Mouse (Mus musculus) lung, embryonic 16.5 days (tissue): ENCODE data around the gene Vsx2. TPM values are rescaled to one million over a fixed set of nuclear protein-coding genes. Genes with fewer than 3 reads are reported as not detected.

Source experiments
- ATAC-seq: fragments of 200-750 bp; cut with Nextera tagmentation; 2 replicates; pipeline ENCODE4 v1.8.0; 2017; ENCODE audit warnings: low read depth, mild to moderate bottlenecking, moderate library complexity
- H3K27ac ChIP-seq: fragments of 300-500 bp; sonication (generic); 2 replicates; pipeline ENCODE4 v1.5.1; 2014; ENCODE audit warnings: mild to moderate bottlenecking, control low read depth, low read length
- H3K27me3 ChIP-seq: fragments of 300-500 bp; sonication (generic); 2 replicates; pipeline ENCODE4 v1.6.1; 2014; ENCODE audit warnings: low read depth, low read length, mixed read lengths; ENCODE audit not compliant: control insufficient read depth, insufficient read depth
- H3K36me3 ChIP-seq: fragments of 300-500 bp; sonication (generic); 2 replicates; pipeline ENCODE4 v1.6.1; 2014; ENCODE audit warnings: low read length; ENCODE audit not compliant: control insufficient read depth, insufficient read depth
- H3K4me1 ChIP-seq: fragments of 300-500 bp; sonication (generic); replicated peaks from 2 replicates; pipeline ENCODE4 v1.6.1; 2014; ENCODE audit warnings: low read length, mixed read lengths; ENCODE audit not compliant: control insufficient read depth, insufficient read depth
- H3K4me2 ChIP-seq: fragments of 300-500 bp; sonication (generic); 2 replicates; pipeline ENCODE4 v1.6.1; 2014; ENCODE audit warnings: low read depth, low read length, control low read depth
- H3K4me3 ChIP-seq: fragments of 300-500 bp; sonication (generic); 2 replicates; pipeline ENCODE4 v1.5.1; 2014; ENCODE audit warnings: mild to moderate bottlenecking, low read length, control low read depth
- H3K9ac ChIP-seq: fragments of 300-500 bp; sonication (generic); 2 replicates; pipeline ENCODE4 v1.6.1; 2014; ENCODE audit warnings: low read length, control low read depth
- H3K9me3 ChIP-seq: fragments of 300-500 bp; sonication (generic); 2 replicates; pipeline ENCODE4 v1.6.1; 2016; ENCODE audit warnings: low read length; ENCODE audit not compliant: control insufficient read depth
- WGBS: fragments of 180-500 bp; shearing (Covaris S2); extraction: QIAGEN DNeasy Blood & Tissue Kit; methylation state at CpG from one replicate; pipeline ENCODE4 v1.1.7; 2014; 5-methylcytosine and 5-hydroxymethylcytosine counted together
- polyA plus RNA-seq: library from polyadenylated mRNA; unstranded; fragments of >200 nt; fragmentation: Nextera tagmentation; extraction: Ambion mirVana; gene quantifications from 2 replicates; pipeline ENCODE4 v1.2.1, GENCODE M21; 2015

Vsx2 gene
- polyA plus RNA-seq, 1 experiment from 2014 or later: not detected

DNA sequence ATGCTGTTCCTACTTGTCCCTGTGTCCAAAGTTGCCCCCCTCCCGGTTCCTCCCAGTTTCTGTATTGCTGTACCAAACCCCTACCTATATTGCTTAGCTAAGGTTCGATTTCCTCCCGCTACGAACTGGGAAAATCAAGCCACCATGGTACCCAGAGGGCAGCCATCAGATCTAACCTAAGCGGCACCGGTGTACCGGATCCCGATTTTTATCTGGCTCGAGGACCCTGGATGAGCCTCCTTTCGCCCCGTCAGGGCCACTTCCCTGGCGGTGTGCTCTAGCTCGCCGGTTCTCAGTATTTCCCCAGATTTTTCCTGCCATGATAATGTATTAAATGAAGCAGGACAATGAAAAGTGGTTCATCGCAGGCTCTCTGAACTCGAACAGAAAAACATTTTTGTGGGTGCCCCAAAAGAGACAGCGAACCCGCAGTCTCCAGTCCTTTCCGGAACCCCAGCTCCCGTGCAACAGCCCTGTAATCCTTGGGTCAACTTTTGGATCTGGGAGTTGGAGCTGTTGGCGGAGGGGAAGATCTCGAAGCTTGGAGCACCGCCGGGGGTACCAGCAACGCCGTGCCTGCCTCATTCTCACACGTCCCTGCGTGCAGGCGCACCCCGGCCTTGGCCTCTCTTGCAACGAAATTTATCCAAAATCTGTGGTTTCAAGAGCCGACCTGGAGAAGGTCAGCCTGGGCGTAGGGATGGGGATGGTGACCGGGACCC, 1.3 kb downstream of the Vsx2 start:
- Histone ChIP-seq H3K36me3 (no peaks in the 10 kb centered on the region), H3K27me3 (peaks cover 65% of the 10 kb centered on the region), H3K9ac (no peak overlapping the region), H3K4me1 (0 out of 2 replicates have a peak, but pooled peaks cover 5% of the 10 kb centered on the region), H3K4me2 (no peak overlapping the region), H3K9me3 (no peaks in the 10 kb centered on the region), H3K27ac (no peak overlapping the region), H3K4me3 (no peak overlapping the region)
- 2% methylated on average over 34 of the region's 34 CpGs for WGBS
- no peak for ATAC-seq

DNA sequence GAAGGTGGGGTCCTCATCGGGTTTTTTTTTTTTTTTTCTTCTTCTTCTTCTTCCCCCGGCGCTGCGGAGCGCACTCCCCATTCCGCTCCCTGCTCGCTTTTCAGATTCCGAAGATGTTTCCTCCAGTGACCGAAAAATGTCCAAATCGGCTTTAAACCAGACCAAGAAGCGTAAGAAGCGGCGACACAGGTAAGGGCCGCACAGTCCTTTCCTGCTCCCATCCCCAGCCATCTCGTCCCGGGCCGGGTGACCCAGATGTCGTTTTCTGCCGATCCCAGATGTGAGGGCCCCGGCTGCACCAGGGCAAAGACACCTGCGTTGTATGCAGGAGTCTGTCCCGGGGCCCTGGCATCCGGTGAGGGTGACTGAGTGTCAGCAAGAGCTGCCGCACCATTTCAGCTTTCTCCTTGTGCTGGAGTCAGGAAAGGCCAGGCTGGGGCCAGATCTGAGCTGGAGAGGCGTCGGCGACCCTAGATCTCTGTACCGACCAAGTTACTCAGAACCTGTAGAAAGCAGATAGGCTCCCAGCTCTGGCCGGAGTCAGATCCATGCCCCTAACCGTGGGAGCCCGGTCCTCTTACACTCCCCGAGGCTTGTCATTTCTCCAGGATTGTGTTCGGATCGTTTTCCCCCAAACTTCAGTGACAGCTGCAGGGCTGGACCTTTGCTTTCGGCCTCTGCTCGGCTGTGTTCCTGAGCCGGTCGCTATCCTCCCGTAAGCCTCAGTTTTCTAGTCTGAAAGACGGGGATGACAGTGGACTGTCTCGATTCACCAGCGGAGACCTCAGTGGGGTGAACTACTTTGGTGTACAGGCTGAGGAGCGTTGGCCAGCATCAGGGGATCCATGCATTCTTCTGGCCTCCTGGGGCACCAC, 2.1 kb downstream of the Vsx2 start:
- Histone ChIP-seq H3K9me3 (no peaks in the 10 kb centered on the region), H3K4me2 (no peak overlapping the region), H3K27me3 (peaks cover 65% of the 10 kb centered on the region), H3K9ac (no peak overlapping the region), H3K27ac (no peak overlapping the region), H3K36me3 (no peaks in the 10 kb centered on the region), H3K4me3 (no peak overlapping the region; the same call in 1 of the 2 replicates), H3K4me1 (0 out of 2 replicates have a peak, but pooled peaks cover 5% of the 10 kb centered on the region)
- no peak for ATAC-seq
- WGBS: 2% methylated on average over 43 of the region's 43 CpGs

DNA sequence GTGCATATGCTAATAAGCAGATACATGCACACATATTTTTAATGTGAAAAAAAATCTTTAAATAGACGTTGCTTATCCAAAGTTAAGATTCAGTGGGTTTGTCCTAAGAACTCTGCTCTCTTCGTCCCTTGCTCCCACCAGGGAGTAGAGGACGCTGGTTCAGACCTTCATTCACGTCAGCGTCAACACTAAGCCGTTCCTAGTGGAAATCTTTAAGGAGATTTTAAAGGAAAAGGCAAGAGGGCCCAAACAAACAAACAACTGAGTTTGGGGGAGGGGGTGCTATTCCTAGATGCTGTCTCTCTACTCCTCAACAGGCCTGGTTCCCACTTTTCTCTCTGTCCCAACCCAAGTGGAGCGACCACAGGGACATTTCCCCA, 2.8 kb downstream of the Vsx2 start:
- no peak overlapping the region for H3K4me2 ChIP-seq
- 5% methylated on average over 7 of the region's 7 CpGs for WGBS
- no peak overlapping the region for H3K4me3 ChIP-seq
- H3K4me1 ChIP-seq: 0 out of 2 replicates have a peak, but pooled peaks cover 5% of the 10 kb centered on the region
- no peak for ATAC-seq
- no peak overlapping the region for H3K9ac ChIP-seq
- H3K27me3 ChIP-seq: peaks cover 61% of the 10 kb centered on the region
- no peak overlapping the region for H3K27ac ChIP-seq
- no peaks in the 10 kb centered on the region for H3K36me3 ChIP-seq
- H3K9me3 ChIP-seq: no peaks in the 10 kb centered on the region

DNA sequence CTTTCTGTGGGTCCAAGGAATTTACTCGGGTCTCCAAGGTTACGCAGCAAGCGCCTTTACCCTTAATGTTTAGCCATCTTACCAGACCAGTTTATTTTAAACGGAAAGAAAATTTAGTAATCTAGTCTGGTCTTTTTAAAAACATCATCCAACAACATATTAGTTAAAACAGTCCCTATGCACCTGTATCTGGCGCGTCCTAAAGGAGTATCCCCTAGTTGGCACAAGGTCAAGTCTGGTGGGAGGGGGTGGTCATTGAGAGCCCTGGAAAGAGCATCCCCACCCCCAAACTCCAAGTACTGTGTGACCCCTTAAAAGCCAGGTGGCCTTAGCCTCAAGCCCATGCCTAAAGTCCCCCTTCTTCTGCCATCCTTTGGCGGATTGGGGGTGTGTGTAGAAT, 3.5 kb downstream of the Vsx2 start:
- Histone ChIP-seq H3K4me1 (0 out of 2 replicates have a peak, but pooled peaks cover 5% of the 10 kb centered on the region), H3K27me3 (peaks cover 56% of the 10 kb centered on the region), H3K9me3 (no peaks in the 10 kb centered on the region), H3K9ac (no peak overlapping the region), H3K4me3 (no peak overlapping the region), H3K36me3 (no peaks in the 10 kb centered on the region), H3K4me2 (no peak overlapping the region), H3K27ac (no peak overlapping the region)
- ATAC-seq: no peak
- 16% methylated on average over 7 of the region's 7 CpGs for WGBS

DNA sequence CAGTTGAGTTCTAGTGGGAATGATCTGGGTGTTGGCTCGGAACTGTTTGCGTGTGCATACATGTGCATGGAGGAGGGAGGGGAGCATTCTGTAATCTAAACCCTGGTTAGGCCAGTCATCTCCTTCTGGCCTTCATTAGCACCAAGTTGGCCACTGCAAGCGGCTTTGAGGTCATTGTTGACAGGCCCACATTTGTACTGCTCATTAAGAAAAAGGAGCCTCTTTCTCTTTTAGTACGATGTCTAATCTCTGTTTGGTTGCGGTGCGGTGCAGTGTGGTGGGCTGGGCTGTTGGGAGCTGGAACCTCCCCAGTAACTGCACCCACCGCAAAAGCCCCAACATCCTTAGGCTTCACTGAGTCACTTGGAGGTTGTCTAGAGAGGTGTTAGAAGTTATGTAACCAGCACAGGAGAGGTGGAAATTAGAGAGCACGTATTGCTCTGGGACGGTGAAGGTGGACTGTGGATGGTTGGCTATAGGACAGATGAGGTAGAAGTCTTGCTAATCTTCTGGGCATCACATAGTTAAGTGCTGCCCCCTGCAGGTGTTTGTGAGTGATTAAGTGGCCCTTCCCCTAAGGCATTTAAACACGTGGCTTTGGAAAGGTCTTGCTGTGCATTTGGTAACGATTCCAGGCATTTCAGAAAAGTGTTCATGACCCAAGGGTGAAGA, 8.3 kb downstream of the Vsx2 start:
- no peaks in the 10 kb centered on the region for H3K36me3 ChIP-seq
- 71% methylated on average over 11 of the region's 11 CpGs for WGBS
- ATAC-seq: no peak

DNA sequence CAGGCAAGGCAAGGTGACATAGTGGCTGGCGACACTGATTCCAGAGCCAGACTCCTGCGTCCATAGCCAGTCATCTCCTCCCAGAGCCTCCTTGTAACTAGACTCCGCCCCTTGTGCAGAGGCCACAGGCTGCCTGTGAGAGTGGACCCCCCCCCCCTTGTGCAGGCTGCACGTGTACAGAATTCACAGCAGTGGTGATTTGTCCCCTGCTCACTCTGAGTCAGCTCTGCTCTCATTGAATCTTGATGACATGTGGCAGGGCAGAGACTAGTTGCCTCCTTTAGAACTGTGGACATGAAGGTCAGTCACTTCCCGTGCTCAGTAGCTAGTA, 8.8 kb downstream of the Vsx2 start:
- Histone ChIP-seq H3K27me3 (peaks cover 4% of the 10 kb centered on the region), H3K4me3 (no peak overlapping the region), H3K9me3 (no peaks in the 10 kb centered on the region), H3K36me3 (no peaks in the 10 kb centered on the region), H3K9ac (no peak overlapping the region), H3K4me2 (no peak overlapping the region), H3K27ac (no peak overlapping the region), H3K4me1 (no peaks in the 10 kb centered on the region)
- 34% methylated on average over 5 of the region's 5 CpGs for WGBS
- ATAC-seq: no peak

More for the DNA sequence above, 8.3 kb downstream of the Vsx2 start:
- H3K9me3 ChIP-seq: no peaks in the 10 kb centered on the region
- peaks cover 9% of the 10 kb centered on the region for H3K27me3 ChIP-seq
- no peak overlapping the region for H3K4me3 ChIP-seq
- no peaks in the 10 kb centered on the region for H3K4me1 ChIP-seq
- H3K27ac ChIP-seq: no peak overlapping the region
- no peak overlapping the region for H3K9ac ChIP-seq
- no peak overlapping the region for H3K4me2 ChIP-seq

DNA sequence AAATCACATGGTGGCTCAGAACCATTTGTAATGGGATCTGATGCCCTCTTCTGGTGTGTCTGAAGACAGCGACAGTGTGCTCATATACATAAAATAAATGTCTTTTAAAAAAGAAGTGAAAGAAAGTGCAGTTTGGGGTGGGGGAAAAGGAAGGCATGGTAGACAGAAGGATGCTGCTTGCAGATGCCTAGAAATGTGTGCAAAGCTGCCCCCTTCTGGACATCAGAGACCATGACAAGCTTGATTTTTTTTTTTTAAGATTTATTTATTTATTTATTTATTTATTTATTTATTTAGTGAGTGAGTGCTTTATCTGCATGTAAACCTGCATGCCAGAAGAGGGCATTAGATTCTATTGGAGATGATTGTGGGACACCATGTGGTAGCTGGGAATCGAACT, 11.7 kb downstream of the Vsx2 start:
- Histone ChIP-seq H3K36me3 (no peaks in the 10 kb centered on the region), H3K9me3 (no peaks in the 10 kb centered on the region), H3K4me2 (no peak overlapping the region), H3K27ac (no peak overlapping the region), H3K9ac (no peak overlapping the region), H3K4me1 (no peaks in the 10 kb centered on the region), H3K4me3 (no peak overlapping the region), H3K27me3 (no peaks in the 10 kb centered on the region)
- ATAC-seq: no peak
- 80% methylated on average over 2 of the region's 2 CpGs for WGBS

DNA sequence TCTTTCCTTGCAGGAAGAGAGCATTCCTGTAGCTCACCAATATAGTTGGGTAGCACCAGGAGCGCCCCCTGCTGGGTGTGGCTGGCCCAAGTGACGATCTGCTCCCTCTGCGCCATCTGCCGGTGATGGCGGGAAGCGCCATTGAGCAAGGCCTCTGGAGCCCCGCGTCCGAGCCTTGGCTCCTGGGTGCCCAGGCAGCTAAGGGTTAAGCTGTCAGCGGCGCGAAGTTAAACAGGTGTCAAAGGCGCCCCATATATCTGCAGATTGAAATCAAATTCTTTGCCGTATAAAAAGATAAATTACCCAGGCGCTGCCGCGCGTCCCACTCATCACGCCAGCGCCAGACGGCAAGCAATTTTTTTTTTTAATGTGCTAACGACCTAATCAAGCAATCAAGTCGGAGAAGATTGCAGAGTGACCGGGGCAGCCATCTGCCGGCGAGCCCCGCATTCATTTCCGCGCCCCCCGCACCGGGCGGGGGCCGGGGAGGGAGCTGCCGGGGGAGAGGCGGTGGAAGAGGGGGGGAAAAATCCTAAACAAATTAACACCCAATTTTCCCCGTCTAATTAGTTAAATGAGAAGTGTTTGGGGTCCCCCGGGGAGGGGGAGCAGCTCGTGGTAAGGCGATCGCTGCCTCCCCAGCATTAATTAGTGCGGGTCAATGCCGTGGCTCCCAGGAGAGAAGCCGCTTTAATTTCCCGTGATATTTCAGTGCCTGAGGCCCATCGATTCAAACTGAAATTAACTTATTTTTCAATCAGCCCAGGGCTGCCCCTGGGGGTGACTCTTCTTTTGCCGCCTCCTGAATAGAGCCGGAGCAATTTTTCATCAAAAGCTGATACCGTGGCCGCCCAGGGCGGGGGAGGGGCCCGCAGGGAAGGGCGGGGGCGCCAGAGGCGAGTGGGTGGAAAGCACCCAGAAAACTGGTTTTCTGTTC, 20.5 kb downstream of the Vsx2 start:
- H3K4me3 ChIP-seq: peak overlapping the region; percentile 64
- H3K4me1 ChIP-seq: no peaks in the 10 kb centered on the region
- under 1% methylated on average over 54 of the region's 54 CpGs for WGBS
- H3K27ac ChIP-seq: no peak overlapping the region
- H3K36me3 ChIP-seq: no peaks in the 10 kb centered on the region
- peak overlapping the region; percentile 100 for H3K4me2 ChIP-seq
- ATAC-seq: peak; percentile 54; the same call in 1 of the 2 replicates
- no peaks in the 10 kb centered on the region for H3K9me3 ChIP-seq
- peak overlapping the region; percentile 68 for H3K9ac ChIP-seq
- H3K27me3 ChIP-seq: no peaks in the 10 kb centered on the region
